Mouse (Mus musculus): Measurements from ENCODE around the gene Prr5l. TPM values are rescaled to one million over a fixed set of nuclear protein-coding genes. Genes with fewer than 3 reads are reported as not detected.
A peak's percentile ranks its signal among the peaks of the same experiment; 100 is the strongest.

Prr5l gene
- total RNA-seq (2021): 1 to 10 TPM; 4.8 to 6.1 TPM
- long read RNA-seq, experiment 1, full-length matches to known transcripts: 3 of 6 reads
- long read RNA-seq, experiment 1, partial matches to known transcripts: 0 of 6 reads
- long read RNA-seq, experiment 1, other reads (novel, unspliced or antisense): 3 of 6 reads
- long read RNA-seq, experiment 2, partial matches to known transcripts: 0 of 8 reads
- long read RNA-seq, experiment 2, other reads (novel, unspliced or antisense): 4 of 8 reads

DNA sequence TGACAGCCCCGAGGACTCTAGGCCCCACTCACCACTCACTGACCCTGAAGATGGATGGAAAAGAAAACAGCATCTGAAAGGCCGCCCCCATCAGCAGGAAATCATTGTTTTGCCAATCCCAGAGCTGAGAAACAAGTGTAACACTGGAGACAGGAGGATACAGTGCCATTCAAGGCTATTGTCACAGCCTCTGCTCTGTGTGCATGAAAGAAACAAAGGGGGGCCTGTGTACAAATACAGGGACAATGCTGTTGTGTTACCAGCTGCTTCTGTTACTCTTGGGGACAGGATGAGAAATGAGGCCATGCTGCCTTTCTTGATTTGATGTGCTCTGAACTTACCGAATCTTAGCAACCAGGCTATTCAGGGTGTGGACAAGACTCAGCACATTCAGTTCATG is at the start of gene Prr5l:
Gene Prr5l, minus strand, starts transcription at position 30 of the 400 bp plus-strand sequence.
- DNase-seq (ENCODE audit: low spot score in 2 of 2): no peak

GRCm38 (mm10) chr2:101932169-101932936 is 49.5 kb upstream of the Prr5l start:
- no peak for DNase-seq (ENCODE audit: low spot score in 2 of 2)

- no peak for DNase-seq (ENCODE audit: low spot score in 2 of 2)
Observed at GRCm38 (mm10) chr2:101925591-101926188, 42.9 kb upstream of the Prr5l start.

- DNase-seq (ENCODE audit: low spot score in 2 of 2): no peak
Observed at GRCm38 (mm10) chr2:101925183-101925582, 42.4 kb upstream of the Prr5l start.

DNA sequence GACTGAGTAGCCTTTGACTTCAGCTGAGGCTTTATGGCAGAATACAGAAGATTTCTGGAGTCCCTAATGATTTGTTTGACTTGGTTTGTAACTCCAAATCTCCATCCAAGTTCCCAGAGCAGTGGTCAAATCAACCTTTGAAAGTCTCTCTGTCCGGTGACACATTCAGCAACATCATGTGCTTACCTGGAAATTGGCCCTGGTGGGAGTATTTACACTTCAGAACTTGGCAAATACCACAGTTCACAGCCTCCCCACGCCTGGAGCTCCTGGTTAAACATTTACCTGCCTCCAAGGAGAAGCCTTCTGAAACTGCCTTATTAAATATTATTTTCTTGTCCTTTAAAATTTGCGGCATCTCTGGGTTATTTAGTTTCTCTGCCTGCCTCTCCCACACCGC is 40.4 kb upstream of the Prr5l start:
- DNase-seq (ENCODE audit: low spot score in 2 of 2): no peak

GRCm38 (mm10) chr2:101922302-101922701 is 39.5 kb upstream of the Prr5l start:
- DNase-seq (ENCODE audit: low spot score in 2 of 2): no peak

- DNase-seq (ENCODE audit: low spot score in 2 of 2): no peak
Observed at GRCm38 (mm10) chr2:101920136-101920554, 37.3 kb upstream of the Prr5l start.

GRCm38 (mm10) chr2:101918518-101918917 is 35.7 kb upstream of the Prr5l start:
- no peak for DNase-seq (ENCODE audit: low spot score in 2 of 2)

GRCm38 (mm10) chr2:101909326-101910080 is 26.7 kb upstream of the Prr5l start:
- DNase-seq (ENCODE audit: low spot score in 2 of 2): no peak

DNA sequence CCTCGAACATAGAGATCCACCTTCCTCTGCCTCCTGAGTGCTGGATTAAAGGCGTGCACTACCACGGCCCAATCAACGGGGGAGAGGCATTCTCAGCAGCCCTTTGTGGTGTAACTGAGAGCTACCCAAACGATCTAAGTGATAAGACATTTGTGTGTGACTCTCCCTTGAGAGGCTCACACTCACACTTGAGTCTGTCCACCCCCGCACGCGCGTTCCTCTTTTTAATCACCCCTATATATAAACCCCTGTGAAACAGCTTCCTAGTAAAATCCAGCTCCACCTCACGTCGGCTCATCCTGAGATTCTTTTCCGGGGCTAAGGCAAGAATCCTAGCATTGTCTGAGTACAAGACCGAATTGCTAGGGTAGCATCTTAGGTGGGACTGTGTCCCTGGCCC is 25.9 kb upstream of the Prr5l start:
- no peak for DNase-seq (ENCODE audit: low spot score in 2 of 2)

- DNase-seq (ENCODE audit: low spot score in 2 of 2): no peak
Observed at GRCm38 (mm10) chr2:101907386-101908022, 24.7 kb upstream of the Prr5l start.

GRCm38 (mm10) chr2:101906379-101906690 is 23.5 kb upstream of the Prr5l start:
- DNase-seq (ENCODE audit: low spot score in 2 of 2): no peak

GRCm38 (mm10) chr2:101905534-101906378 is 22.9 kb upstream of the Prr5l start:
- peak; percentile 40 to 54 for DNase-seq (ENCODE audit: low spot score in 2 of 2)

- DNase-seq (ENCODE audit: low spot score in 2 of 2): no peak
Observed at GRCm38 (mm10) chr2:101902196-101902595, 19.4 kb upstream of the Prr5l start.

- no peak for DNase-seq (ENCODE audit: low spot score in 2 of 2)
Observed at GRCm38 (mm10) chr2:101896425-101897204, 13.8 kb upstream of the Prr5l start.

- DNase-seq (ENCODE audit: low spot score in 2 of 2): no peak
Observed at GRCm38 (mm10) chr2:101894126-101894525, 11.3 kb upstream of the Prr5l start.

DNA sequence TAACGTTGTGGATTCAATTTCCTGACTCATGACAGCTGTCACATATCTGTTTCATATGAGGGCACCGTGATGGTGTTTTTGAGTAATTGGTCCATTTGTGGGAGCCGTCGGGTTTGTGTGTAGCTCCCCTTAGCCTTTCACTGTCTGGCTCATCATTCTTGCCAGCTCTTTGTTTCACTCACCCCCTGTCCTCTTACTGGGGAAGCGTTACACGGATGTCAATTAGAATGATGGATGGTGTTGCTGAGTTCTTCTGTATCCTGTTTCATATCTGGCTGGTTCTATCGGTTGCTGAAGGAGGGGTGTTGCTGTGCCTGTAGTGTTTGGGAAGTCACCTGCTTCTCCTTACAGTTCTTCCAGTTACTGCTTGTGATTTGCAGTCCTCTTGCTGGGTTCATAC is 8.3 kb upstream of the Prr5l start:
- no peak for DNase-seq (ENCODE audit: low spot score in 2 of 2)

DNA sequence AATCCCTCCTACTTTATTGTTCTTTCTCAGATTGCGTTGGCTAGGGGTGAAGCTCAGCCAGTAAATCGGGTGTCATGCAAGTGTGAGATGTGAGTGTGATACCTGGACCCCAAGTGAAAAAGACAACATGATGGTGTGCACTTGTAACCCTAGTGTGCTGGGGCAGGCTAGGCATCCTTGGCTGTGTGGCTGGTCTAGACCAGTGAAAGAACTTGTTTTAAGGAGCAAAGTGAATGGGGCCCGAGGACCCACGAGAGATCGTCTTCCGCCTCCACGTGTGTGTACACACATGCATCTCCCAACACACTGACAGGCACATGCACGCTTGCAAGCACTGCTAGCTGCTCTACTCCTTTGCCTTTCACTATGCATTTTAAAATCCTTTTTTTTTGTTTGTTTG is 6.1 kb upstream of the Prr5l start:
- DNase-seq (ENCODE audit: low spot score in 2 of 2): no peak

GRCm38 (mm10) chr2:101885768-101886438 is 3.1 kb upstream of the Prr5l start, which contains the start of gene Commd9:
TSS of gene Commd9 (plus strand) at chr2:101886247.
- peak; percentile 65 to 84 for DNase-seq (ENCODE audit: low spot score in 2 of 2)

Data from adrenal gland, postnatal 4 days (tissue).